Mouse (Mus musculus) gastrocnemius, postnatal 14 days (tissue): ENCODE data around the gene Gm20388. TPM values are rescaled to one million over a fixed set of nuclear protein-coding genes. Genes with fewer than 3 reads are reported as not detected.

Experiments
- DNase-seq: peaks from one replicate; pipeline ENCODE4 v3.0.0; 2021; ENCODE audit warnings: mixed read lengths
- intact Hi-C: fragments of 180-260 bp; cut with DNase I; formaldehyde crosslinking; loops from one replicate; pipeline ENCODE4 v1.15.1; 2025; ENCODE audit warnings: low total_unique reads
- total RNA-seq, 2 experiments: library from RNA; stranded (reverse); gene quantifications; 2 replicates each; pipeline ENCODE4 v1.2.3; 2021

The Gm20388 gene
- total RNA-seq, 2 experiments from 2014 or later: 5.6 to 6.0 TPM

DNA sequence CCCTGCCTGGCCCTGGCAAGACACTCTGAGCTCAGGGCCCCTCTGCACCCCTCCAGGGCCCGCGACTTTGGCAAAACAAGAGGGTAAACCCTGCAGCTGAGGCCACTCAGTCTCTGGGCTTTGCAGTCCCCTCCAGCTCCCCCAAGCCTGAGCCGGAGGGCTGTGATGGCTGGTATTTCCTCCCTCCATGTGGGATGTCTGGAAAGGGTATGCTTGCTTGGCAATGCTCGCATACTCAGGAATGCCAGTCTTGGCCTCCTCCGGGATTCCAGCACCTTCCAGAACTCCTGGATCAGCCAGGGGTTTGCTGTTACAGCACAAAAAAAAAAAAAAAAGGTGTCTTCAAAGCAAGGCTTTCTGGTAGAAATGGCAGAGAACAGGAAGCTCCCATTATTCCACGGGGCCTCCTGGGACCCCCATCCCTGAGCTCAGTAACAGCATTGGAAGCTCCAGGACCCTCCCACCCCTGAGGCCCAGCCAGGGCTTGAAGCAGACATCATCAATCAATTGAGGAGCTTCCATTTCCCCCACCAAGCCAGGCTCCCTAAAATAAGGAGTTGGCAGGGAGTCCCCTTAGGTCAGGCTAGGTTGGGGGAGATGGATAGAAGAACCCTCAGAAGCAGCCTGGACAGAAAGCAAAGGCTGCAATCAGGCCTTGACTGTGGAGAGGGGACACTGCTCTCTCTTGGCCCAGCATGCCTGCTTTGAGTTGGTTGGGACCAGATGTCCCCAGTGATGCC is 1616.3 kb downstream of the Gm20388 start:
- no peak for DNase-seq
- intact Hi-C loops: no loop called here

DNA sequence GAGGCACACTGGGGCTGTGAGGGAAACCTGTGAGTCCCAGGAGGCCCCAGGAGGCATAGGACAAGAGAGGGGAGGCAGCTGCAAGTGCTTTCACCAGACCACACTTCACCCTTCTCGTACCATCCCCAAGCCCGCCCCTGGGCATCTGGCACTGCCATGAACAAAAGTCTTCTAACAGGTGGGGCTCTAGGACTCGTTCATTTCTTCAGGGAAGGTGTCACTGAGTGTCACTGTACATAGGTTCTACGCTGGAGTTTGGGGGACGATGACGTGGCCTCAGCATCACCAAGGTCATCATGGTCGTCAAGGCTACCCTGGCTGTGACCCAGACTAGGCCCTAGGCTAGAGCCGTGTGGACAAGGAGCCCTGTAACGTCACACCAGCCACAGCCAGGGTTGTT is 1617.1 kb downstream of the Gm20388 start:
- intact Hi-C loops: no loop called here

DNA sequence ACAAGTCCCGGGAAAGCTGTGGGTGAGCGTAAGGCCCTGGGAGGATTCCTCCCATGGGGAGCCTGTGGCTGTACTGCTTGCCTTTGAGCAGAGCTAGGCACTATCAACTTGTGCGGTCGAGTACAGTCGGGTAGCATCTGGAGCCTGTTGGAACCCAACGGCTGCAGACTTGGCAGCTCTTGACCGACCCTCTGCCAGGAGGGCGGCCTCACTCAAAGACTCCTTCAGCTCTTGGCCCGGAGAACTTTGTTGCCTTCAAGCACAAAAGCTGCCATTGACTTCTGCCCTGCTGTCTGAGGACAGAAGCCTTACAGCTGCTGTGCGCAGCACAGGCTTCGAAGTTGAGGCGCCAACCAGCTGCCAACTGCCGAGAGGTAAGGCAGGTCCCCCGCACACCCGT is 1618.1 kb downstream of the Gm20388 start:
- intact Hi-C loops: no loop called here
- DNase-seq: no peak

More for the DNA sequence above, 1617.1 kb downstream of the Gm20388 start:
- DNase-seq: no peak

DNA sequence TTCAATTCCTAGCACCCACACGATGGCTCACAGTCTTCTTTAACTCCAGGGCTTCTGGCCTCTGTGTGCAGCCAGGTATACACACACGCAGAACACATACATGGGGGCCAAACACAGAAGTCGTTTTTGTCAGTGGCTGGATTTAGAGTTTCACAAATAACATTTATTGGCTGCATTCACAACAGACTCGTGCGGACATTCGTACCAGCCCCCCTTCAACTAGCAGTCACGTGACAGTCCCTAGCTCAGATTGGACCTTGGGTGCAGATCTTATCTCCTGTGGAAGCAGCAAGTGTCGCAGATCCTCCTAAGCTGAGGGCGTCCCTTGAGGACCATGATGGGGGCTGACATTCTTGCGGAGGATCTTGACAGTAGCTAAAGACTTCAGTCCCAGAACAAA is 1620.0 kb downstream of the Gm20388 start:
- intact Hi-C loops: no loop called here

DNA sequence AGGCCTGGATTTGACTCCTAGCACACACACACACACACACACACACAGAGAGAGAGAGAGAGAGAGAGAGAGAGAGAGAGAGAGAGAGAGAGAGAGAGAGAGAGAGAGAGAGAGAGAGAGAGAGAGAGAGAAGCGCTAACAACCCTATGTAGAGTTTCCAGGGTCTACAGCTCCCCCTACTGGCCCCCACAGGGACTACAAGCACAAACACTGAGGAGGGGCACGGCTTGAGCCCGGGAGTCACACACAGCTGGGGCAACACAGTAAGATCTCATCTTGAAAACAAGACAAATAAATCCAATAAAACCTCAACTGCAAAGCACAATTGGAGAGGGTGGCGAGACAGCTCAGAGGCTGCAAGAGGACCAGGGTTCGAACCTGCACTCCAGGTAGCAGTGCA is 1621.7 kb downstream of the Gm20388 start:
- intact Hi-C loops: no loop called here
- DNase-seq: no peak

More for the DNA sequence above, 1620.0 kb downstream of the Gm20388 start:
- DNase-seq: no peak

DNA sequence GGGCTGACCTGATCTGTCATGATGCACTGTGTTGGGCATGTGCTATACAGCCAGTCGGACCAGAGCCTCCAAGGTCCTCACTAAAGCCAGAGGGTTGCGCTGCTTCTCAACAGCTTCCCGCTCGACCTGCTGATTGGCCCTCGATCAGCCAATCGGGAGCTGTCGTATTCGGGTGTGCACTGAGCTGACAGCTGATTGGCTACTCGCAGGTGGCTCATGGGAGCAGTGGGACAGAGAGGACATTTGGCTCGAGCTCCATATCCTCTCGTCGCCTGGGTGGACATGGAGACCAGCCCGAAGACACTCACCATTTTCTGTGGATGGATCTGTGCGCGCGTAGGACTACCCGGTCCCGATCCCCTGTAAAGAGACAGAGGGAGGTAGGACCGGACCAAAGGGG is 1631.2 kb downstream of the Gm20388 start:
- no peak for DNase-seq
- intact Hi-C loops: loop anchor here (5.0 to 10.0 kb wide), 2 partner anchors 50 to 143 kb away; partner anchors contain the start of gene Map1lc3b

DNA sequence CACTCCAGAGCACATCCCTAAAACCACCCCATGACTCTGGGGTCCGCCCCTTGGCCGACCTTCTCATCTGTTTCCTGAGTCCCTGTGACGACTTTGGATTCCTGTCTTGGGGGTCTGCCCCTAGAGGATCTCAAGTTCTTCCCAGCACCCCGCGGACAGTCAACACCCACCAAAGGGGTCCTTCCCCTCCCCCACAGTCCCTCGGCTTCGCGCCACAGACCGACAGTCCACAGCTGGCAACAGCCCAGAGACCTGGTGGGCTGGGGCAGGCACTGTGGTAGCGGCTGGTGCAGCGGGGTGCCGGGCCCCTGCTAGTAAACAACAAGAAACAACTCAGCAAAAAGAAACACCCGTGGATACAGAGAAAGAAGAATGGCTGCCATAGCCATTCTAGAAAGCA is 1632.3 kb downstream of the Gm20388 start:
- DNase-seq: no peak
- intact Hi-C loops: loop anchor here (5.0 to 10.0 kb wide), 2 partner anchors 49 to 142 kb away; partner anchors contain the start of gene Map1lc3b

DNA sequence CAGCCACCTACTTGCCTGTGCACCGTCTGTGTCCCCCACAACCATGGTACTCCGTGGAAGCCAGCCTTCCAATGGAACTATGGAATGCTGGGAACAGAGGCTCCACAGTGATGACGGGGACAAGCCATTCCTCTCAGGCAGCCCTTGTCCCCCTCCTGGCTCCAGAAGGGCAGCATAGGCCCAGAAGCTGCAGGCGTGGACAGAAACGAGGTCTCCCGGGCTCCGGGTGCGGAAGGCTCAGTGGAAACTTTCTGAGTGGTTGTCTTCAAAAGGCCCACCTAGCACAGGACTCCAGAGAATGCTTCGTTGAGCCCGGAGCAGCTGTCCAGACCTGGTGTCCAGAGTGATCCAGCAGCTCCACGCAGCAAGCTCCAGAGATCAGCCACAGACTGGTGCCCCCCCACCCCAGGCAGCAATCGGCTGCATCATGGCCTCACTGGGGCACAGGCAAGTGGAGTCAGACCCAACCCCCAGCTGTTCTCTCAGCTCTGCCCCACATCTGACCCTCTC is 1633.7 kb downstream of the Gm20388 start, which contains the start of gene 1700018B08Rik:
Gene 1700018B08Rik (minus strand): TSS at position 45 of the 510 bp plus-strand sequence.
- intact Hi-C loops: loop anchor here (5.0 to 10.0 kb wide), 2 partner anchors 48 to 140 kb away; partner anchors contain the start of gene Map1lc3b
- DNase-seq: no peak

DNA sequence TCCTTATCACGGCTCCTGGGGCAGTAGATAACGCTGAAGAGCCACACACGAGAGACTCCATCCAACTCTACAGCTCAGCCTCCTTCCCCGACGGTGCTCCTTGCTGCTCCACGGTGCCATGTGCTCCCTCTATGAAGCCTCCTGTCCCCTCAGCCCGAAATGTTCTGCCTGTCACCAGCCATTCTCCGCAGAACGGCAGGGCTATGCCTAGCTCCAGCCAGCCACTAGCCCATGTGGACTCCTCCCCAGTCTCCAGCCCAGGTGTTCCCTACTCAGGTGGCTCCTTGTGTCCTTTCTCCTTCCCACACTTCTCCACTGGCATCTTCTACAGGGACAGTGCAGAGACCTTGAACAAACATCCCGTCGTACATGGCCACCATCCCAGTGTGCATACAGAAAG is 1634.3 kb downstream of the Gm20388 start:
- intact Hi-C loops: loop anchor here (5.0 to 10.0 kb wide), 2 partner anchors 47 to 140 kb away; partner anchors contain the start of gene Map1lc3b
- DNase-seq: no peak

DNA sequence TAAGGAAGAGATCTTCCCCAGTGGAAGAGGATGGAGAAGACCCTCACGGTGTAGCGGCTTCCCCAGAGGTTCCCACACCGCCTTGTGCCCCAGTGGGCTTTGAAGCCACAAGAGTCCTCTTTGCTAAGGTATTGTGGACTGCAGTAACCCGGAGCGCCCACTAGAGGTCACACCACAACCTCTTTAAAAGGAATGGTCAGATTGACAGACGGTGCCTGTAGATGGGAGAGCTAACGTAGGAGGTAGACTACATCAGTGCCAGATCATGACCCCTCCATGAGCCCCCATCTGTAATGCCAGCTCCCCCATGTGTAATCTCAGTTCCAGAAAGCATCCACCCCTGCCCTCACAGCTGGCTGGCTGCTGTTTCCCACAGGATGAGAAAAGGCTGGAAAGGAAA is 1636.5 kb downstream of the Gm20388 start:
- DNase-seq: peak; percentile 63
- intact Hi-C loops: loop anchor here (10.0 kb wide), 1 partner anchor 138 kb away; no protein-coding TSS in a partner anchor

DNA sequence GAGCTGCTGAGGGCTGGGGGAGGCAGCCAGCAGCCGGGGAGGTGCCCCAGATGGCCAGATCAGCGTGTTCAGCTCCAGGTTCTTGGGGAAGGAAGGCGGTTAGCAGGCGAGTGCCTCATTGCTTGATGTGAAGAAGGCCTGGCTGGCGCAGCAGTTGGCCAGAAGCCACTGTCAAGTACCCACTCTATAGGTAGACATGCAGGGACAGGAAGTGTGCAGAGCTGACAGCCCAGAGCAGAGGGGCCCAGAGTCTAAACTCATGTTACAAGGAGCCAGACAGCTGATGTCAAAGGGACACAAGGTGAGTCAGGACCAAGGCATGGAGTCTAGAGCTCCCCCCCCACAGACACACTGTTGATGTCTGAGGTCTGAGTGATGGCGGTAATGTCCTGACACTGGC is 1639.4 kb downstream of the Gm20388 start:
- peak; percentile 3 for DNase-seq
- intact Hi-C loops: no loop called here

DNA sequence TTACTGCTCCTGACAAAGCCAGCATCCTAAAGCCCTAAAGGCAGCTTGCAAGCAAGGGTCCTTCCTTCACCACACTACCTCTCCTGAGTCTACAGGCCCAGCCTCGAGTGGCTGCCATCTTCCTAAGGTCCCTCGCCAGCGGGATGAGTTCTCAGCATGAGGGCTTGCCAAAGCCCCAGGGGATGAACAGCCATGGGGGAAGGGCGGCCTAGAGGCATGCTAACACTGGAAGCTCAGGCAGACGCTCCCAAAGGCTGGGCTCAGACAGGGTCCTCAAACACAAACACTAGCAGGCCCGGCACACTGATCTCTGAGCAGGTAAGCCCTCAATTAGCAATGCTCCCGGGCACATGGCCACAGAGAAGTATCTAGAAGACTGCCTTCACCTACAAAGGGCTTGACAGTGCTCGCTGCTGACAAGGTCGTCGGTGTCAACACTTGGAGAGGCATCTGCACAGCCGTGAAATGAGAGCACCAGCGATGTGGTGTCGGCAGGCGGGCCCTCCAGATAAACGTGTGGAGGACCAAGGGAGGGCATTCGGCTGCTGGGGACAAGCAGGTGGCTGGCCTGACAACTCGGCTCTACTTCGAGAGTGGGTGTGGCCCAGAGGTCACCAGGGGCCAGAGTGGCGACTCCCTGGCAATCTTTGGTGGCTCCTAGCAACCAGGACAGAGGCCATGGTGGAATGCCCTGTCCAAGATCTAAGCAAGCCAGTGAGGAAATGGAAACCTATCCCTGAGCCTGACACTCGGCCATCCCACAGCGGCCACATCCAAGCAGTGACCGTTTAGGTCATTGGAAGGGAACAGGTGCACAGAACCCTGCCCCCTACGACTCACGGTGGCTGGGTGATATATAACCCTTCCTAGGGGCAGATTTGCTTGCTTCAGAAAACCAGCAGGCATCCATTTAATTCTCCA is 1640.7 kb downstream of the Gm20388 start:
- intact Hi-C loops: no loop called here
- DNase-seq: peak; percentile 75

DNA sequence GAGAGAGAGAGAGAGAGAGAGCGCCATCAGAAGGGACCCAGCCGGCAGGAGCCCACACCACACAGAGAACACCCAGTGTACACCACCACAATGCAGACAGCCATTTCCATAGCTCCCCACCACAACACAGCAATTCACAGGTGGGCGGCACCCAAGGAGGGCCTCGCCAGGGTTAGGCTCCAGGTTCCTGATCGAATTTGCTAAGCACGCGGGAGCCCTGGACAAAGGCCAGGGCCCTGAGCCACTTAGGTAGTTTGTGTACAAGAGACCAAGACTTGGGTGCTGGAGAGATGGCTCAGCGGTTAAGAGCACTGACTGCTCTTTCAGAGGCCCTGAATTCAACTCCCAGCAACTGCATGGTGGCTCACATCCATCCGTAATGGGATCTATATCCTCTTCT is 1641.9 kb downstream of the Gm20388 start:
- DNase-seq: peak; percentile 7

DNA sequence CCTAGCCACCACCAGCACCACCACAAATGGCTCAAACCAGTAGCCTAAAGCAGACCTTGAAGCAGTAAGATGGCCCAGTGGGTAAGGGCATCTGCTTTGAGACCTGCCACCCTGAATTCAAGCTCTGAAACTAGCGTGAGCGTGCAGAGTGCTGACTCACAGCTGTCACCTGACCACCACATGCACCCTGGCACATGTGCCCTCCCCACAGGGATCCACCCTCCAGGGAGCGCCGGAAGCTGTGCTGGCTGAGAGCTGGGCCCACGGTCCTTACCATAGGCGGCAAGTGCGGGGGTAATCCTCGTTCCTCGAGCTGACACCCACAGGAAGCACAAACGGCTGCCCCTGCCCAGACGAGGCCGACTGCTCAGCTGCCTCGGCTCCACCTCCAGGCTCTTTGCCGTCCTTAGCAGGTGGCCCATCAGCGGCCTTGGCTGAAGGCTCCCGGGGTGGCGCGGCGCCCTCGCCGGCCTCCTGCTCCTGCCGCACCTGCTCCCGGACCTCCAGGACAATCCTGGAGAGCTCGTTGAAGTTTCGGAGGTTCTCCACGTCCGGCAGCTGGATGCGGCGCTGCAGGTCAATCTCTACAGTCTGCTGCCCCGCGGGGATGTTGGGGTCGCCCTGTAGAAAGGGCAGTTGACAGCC is 1643.3 kb downstream of the Gm20388 start:
- peak; percentile 41 for DNase-seq
- intact Hi-C loops: no loop called here

More for the DNA sequence above, 1641.9 kb downstream of the Gm20388 start:
- intact Hi-C loops: no loop called here

DNA sequence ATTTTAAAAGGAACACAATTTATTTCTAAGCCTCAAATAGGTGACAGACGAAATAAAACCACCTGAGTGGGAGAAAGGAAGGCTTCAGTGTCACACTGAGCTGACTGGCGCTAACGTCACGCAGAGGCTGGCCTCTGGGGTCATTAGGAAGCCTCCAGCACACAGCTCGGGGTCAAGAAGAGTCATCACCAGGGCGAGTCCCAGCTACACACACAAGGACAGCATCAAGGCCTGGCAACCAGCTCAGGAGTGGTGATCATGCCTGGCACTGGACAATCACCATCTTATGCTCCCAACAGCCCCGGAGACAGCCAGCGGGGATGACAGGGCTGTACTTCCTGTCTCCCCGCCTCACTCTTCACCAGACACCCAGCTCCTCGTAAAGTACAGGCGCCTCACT is 1647.1 kb downstream of the Gm20388 start:
- intact Hi-C loops: no loop called here

DNA sequence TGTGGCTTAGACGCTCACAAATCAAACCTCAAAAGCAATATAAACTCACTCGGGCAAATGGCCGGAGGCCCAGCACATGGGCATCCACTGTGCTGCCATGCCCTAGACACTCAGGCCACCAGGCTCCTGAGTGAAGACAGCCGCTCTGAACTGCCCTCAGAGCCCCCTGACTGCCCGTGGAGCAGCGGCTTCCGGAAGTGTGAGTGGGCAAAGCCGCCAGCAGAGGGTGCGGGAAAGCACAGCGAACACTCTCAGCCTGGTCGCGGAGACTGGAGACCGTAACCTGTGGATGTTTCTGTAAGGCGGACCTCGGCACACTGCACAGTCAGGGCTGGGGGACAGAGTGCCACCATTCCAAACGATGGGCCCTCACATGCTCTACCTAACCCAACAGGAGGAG is 1647.9 kb downstream of the Gm20388 start:
- DNase-seq: peak; percentile 3
- intact Hi-C loops: no loop called here

More for the DNA sequence above, 1647.1 kb downstream of the Gm20388 start:
- peak; percentile 3 for DNase-seq

DNA sequence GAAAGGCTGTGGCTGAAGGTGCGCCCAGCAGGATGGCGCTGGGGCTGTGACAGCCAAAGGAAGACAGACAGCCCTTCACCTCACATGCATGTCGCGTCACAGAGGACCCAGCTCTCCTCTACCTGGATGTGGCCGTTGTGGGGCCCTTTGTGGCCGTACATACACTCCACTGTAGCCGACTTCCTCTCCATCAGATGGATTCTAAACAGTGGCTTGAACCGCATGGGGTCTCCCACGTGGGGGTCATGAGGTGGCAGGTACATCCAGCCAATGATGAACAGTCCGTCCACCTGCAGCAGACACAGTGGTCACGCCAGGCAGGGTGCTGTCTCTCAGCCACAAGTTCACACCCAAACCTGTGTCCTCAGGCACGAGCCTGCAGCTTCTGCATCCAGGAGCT is 1649.2 kb downstream of the Gm20388 start:
- peak; percentile 2 for DNase-seq
- intact Hi-C loops: no loop called here

DNA sequence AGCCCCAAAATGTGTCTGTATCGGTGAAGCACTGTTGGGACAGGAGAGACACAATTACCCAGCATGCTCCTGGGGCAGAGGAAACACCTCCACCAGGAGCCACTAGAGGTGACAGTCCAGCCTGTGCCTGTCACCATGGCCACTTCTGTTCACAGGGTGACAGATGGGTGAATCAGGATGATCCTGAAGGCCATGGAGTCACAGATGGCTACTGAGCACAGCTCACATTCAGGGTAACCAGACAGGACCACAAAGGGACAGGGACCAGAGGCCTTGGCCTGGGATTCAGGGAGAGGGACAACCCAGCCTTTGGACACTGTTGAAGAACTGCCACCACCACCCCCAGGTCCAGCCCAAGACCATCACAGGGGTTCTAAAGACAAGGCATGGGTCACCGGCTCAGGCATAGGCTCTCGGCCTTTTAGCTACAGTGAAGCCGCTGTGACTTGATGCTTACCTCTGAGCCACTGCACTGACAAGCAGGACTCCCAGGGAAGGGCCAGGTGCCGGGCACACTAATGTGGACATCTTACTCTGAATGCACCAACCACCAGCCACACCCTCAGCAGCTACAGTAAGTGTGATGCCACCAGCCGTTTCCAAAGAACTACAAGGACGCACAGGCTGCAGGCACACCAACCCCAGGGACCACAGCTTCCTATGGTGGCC is 1649.9 kb downstream of the Gm20388 start:
- peak; percentile 2 for DNase-seq
- intact Hi-C loops: no loop called here
